Mouse (Mus musculus) CH12.LX (cell line): ENCODE data around the gene Rbfox1. TPM values are rescaled to one million over a fixed set of nuclear protein-coding genes. Genes with fewer than 3 reads are reported as not detected.

Experiments
- DNase-seq: peaks from one replicate; pipeline ENCODE4 v3.0.0-alpha.2; 2013; ENCODE audit errors: extremely low read depth
- H3K27ac ChIP-seq: 2 replicates; pipeline ENCODE4 v1.5.1; 2012; ENCODE audit warnings: low read depth, mild to moderate bottlenecking, control low read depth, moderate library complexity; ENCODE audit not compliant: insufficient read depth
- H3K27me3 ChIP-seq: replicated peaks from 2 replicates; pipeline ENCODE3; 2012; ENCODE audit warnings: inconsistent platforms
- H3K36me3 ChIP-seq, 2 experiments: replicated peaks in 1 of 2; 2 replicates each; pipeline versions ENCODE3 to v1.6.1; 2012; ENCODE audit warnings: inconsistent platforms in 1 of 2, low read length in 1 of 2, mild to moderate bottlenecking in 1 of 2, mixed read lengths in 1 of 2, moderate library complexity in 1 of 2; ENCODE audit not compliant: control insufficient read depth in 1 of 2, insufficient read depth in 1 of 2
- H3K4me1 ChIP-seq, 2 experiments: 2 replicates each; pipeline ENCODE4 v1.6.1; 2012; ENCODE audit warnings: inconsistent platforms in 1 of 2, moderate library complexity in 1 of 2; ENCODE audit not compliant: insufficient read depth in 2 of 2, control insufficient read depth in 1 of 2
- H3K4me2 ChIP-seq: 2 replicates; pipeline ENCODE4 v1.6.1; 2012; ENCODE audit warnings: low read depth, mild to moderate bottlenecking, control low read depth; ENCODE audit not compliant: poor library complexity, insufficient read depth, severe bottlenecking
- H3K4me3 ChIP-seq, 3 experiments: fragments of 150-350 bp in 1 of 3; sonication (generic) in 1 of 3; replicated peaks in 1 of 3; 2 replicates each; pipeline versions ENCODE3 to v1.5.1; 2011 to 2012; ENCODE audit warnings: low read depth in 2 of 3, low read length in 2 of 3, mild to moderate bottlenecking in 2 of 3, moderate library complexity in 2 of 3, control low read depth in 1 of 3, improper control_type of control experiment in 1 of 3, inconsistent platforms in 1 of 3, mixed read lengths in 1 of 3; ENCODE audit not compliant: poor library complexity in 1 of 3
- H3K79me2 ChIP-seq: replicated peaks from 2 replicates; pipeline ENCODE4 v1.6.1; 2012; ENCODE audit warnings: mild to moderate bottlenecking, moderate library complexity; ENCODE audit not compliant: control insufficient read depth, poor library complexity, insufficient read depth, severe bottlenecking; ENCODE audit errors: extremely low read depth
- H3K9ac ChIP-seq: 2 replicates; pipeline ENCODE4 v1.6.1; 2012; ENCODE audit warnings: low read depth, mild to moderate bottlenecking, control low read depth, moderate library complexity; ENCODE audit not compliant: insufficient read depth
- H3K9me3 ChIP-seq: replicated peaks from 2 replicates; pipeline ENCODE3; 2012; ENCODE audit warnings: low read length, inconsistent platforms, mixed read lengths
- BHLHE40 ChIP-seq: IDR thresholded peaks from 2 replicates; pipeline ENCODE4 v1.6.1; 2011; ENCODE audit warnings: mild to moderate bottlenecking, low read depth, low read length, improper control_type of control experiment
- CHD1 ChIP-seq: IDR thresholded peaks from 2 replicates; pipeline ENCODE4 v1.6.1; 2012; ENCODE audit warnings: low read depth, low read length, improper control_type of control experiment, inconsistent platforms
- CHD2 ChIP-seq: IDR thresholded peaks from 2 replicates; pipeline ENCODE4 v1.6.1; 2011; ENCODE audit warnings: low read length, improper control_type of control experiment
- EP300 ChIP-seq: IDR thresholded peaks from 2 replicates; pipeline ENCODE4 v1.6.1; 2011; ENCODE audit warnings: low read length, improper control_type of control experiment
- GABPA ChIP-seq: IDR thresholded peaks from 2 replicates; pipeline ENCODE4 v1.6.1; 2012; ENCODE audit warnings: low read depth, low read length, improper control_type of control experiment, inconsistent platforms; ENCODE audit not compliant: insufficient replicate concordance
- HCFC1 ChIP-seq: IDR thresholded peaks from 2 replicates; pipeline ENCODE4 v1.6.1; 2012; ENCODE audit warnings: low read depth, mild to moderate bottlenecking, inconsistent platforms, low read length, improper control_type of control experiment
- IRF4 ChIP-seq: IDR thresholded peaks from 2 replicates; pipeline ENCODE4 v1.6.1; 2014; ENCODE audit warnings: low read depth, mild to moderate bottlenecking, inconsistent platforms, low read length, improper control_type of control experiment
- JUN ChIP-seq: IDR thresholded peaks from 2 replicates; pipeline ENCODE4 v1.6.1; 2011; ENCODE audit warnings: low read depth, mild to moderate bottlenecking, low read length, improper control_type of control experiment, moderate library complexity; ENCODE audit not compliant: insufficient read depth
- JUND ChIP-seq: conservative IDR thresholded peaks from 2 replicates; pipeline ENCODE4 v1.6.1; 2011; ENCODE audit warnings: low read depth, low read length, improper control_type of control experiment
- KAT2A ChIP-seq: IDR thresholded peaks from 2 replicates; pipeline ENCODE4 v1.6.1; 2012; ENCODE audit warnings: low read length, improper control_type of control experiment, inconsistent platforms; ENCODE audit not compliant: insufficient replicate concordance
- MEF2A ChIP-seq: IDR thresholded peaks from 2 replicates; pipeline ENCODE4 v1.6.1; 2014; ENCODE audit warnings: low read depth, mild to moderate bottlenecking, inconsistent platforms, low read length, improper control_type of control experiment, borderline replicate concordance
- MYC ChIP-seq: IDR thresholded peaks from 2 replicates; pipeline ENCODE4 v1.6.1; 2011; ENCODE audit warnings: low read depth, mild to moderate bottlenecking, improper control_type of control experiment, low read length
- NELFE ChIP-seq: IDR thresholded peaks from 2 replicates; pipeline ENCODE4 v1.6.1; 2011; ENCODE audit warnings: low read depth, low read length, improper control_type of control experiment
- PAX5 ChIP-seq: IDR thresholded peaks from 2 replicates; pipeline ENCODE4 v1.6.1; 2012; ENCODE audit warnings: low read length, inconsistent platforms, mixed read lengths
- POLR2AphosphoS2 ChIP-seq: IDR thresholded peaks from 2 replicates; pipeline ENCODE4 v1.6.1; 2011; ENCODE audit warnings: low read depth, low read length, improper control_type of control experiment
- RAD21 ChIP-seq: IDR thresholded peaks from 2 replicates; pipeline ENCODE4 v1.6.1; 2011; ENCODE audit warnings: low read depth, mild to moderate bottlenecking, low read length, improper control_type of control experiment, moderate library complexity
- SMC3 ChIP-seq: IDR thresholded peaks from 2 replicates; pipeline ENCODE4 v1.6.1; 2011; ENCODE audit warnings: low read depth, low read length, improper control_type of control experiment
- TBP ChIP-seq: conservative IDR thresholded peaks from 2 replicates; pipeline ENCODE4 v1.6.1; 2011; ENCODE audit warnings: low read depth, low read length, improper control_type of control experiment
- TCF12 ChIP-seq: IDR thresholded peaks from 2 replicates; pipeline ENCODE4 v1.6.1; 2014; ENCODE audit warnings: low read depth, mild to moderate bottlenecking, inconsistent platforms, low read length, improper control_type of control experiment
- UBTF ChIP-seq: IDR thresholded peaks from 2 replicates; pipeline ENCODE4 v1.6.1; 2012; ENCODE audit warnings: low read depth, mild to moderate bottlenecking, inconsistent platforms, low read length, improper control_type of control experiment, moderate library complexity
- USF1 ChIP-seq: IDR thresholded peaks from 2 replicates; pipeline ENCODE4 v1.6.1; 2014; ENCODE audit warnings: low read depth, mild to moderate bottlenecking, inconsistent platforms, low read length, improper control_type of control experiment
- ZKSCAN1 ChIP-seq: IDR thresholded peaks from 2 replicates; pipeline ENCODE4 v1.6.1; 2012; ENCODE audit warnings: low read depth, inconsistent platforms, low read length, improper control_type of control experiment, borderline replicate concordance
- ZMIZ1 ChIP-seq: IDR thresholded peaks from 2 replicates; pipeline ENCODE4 v1.6.1; 2012; ENCODE audit warnings: low read depth, mild to moderate bottlenecking, inconsistent platforms, low read length, improper control_type of control experiment
- ZNF384 ChIP-seq: IDR thresholded peaks from 2 replicates; pipeline ENCODE4 v1.6.1; 2012; ENCODE audit warnings: low read depth, low read length, improper control_type of control experiment, inconsistent platforms
- dilution Hi-C: fragments of 300-500 bp; cut with MboI; formaldehyde crosslinking; loops from 2 replicates; pipeline ENCODE4 v1.14.3; 2020; ENCODE audit warnings: low sequenced_read_pairs; ENCODE audit not compliant: extremely low pct_unique_long_range_greater_than_20kb, extremely low pct_ligation_motif_present
- in situ Hi-C: fragments of 300-500 bp; cut with MboI; formaldehyde crosslinking; loops from 3 replicates; pipeline ENCODE4 v1.14.3; 2019; ENCODE audit warnings: low sequenced_read_pairs, low pct_ligation_motif_present, low pct_unique_long_range_greater_than_20kb, mixed read lengths
- polyA plus RNA-seq: library from polyadenylated mRNA; unstranded; fragments of >175 nt; gene quantifications from 2 replicates; pipeline ENCODE4 v1.2.1, GENCODE M21; 2012; ENCODE audit warnings: low read depth; ENCODE audit not compliant: insufficient read length
- total RNA-seq, 2 experiments: library from RNA; depleted of rRNA; stranded (reverse); fragments of 300-350 nt in 1 of 2; fragments of >200 nt in 1 of 2; gene quantifications; 2 replicates each; pipeline ENCODE4 v1.2.3; 2012 to 2014

The Rbfox1 gene
- total and polyA plus RNA-seq, 3 experiments = not detected

DNA sequence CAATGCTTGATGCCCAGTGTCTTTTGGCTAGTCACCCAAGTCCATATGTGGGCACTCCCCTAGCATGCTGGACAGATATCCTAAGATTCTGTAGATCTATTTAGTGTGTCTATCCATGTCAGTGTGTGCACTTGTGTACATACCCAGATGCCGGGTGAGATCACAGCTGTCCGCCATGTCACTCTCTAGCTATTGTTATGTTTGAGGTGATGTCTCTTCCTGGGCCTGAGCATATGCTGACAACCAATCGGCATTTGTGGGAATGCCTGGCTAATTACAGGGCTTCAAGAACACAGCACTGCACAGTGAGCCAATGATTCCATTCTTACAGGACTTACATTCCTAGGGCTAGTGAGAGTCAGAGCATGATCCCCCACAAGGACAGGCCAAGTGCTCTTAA lies 1208.5 kb downstream of the Rbfox1 start:
- Histone ChIP-seq H3K4me1 (no peaks in the 10 kb centered on the region), H3K27ac (no peak overlapping the region), H3K4me2 (no peak overlapping the region), H3K27me3 (no peaks in the 10 kb centered on the region), H3K36me3 (no peaks in the 10 kb centered on the region), H3K79me2 (no peaks in the 10 kb centered on the region)
- dilution Hi-C loops = no loop called here
- in situ Hi-C loops = no loop called here
- no peak for DNase-seq
- no peak for TF ChIP-seq ZKSCAN1
- no peak for TF ChIP-seq EP300
- TF ChIP-seq BHLHE40 = no peak
- no peak for TF ChIP-seq IRF4
- TF ChIP-seq USF1 = no peak
- TF ChIP-seq RAD21 = no peak
- TF ChIP-seq NELFE = no peak
- no peak for TF ChIP-seq POLR2AphosphoS2
- TF ChIP-seq SMC3 = no peak
- TF ChIP-seq, all 38 proteins: peak for 0
- Histone ChIP-seq H3K9me3 (peaks cover 79% of the 10 kb centered on the region), H3K9ac (no peak overlapping the region), H3K4me3 (no peak overlapping the region)

DNA sequence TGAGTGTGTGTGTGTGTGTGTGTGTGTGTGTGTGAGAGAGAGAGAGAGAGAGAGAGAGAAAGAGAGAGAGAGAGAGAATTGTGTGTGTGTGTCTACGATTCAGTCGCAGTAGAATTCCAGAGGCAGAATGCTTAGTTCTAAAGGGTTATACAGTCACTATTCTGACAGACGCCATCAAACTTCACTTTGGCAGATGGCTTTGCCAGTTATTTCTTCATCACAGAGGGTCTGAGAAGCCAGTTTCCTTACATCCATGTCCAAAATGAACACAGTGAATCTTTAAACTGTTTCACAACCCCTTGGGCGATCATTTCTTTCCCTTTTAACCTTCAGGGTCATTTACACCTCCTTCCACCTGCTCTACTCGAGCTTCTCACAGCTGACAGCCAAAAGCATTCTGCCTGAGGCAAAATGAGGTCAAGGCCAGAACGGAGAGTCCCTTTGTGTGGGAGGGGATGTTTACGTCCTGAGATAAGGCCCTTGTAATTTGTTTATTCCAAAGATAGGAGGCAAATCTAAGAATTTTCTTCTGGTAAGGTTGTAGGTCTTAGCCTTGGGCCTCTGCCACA lies 1209.1 kb downstream of the Rbfox1 start:
- H3K4me2 ChIP-seq = no peak overlapping the region
- H3K27me3 ChIP-seq = no peaks in the 10 kb centered on the region
- no peak for DNase-seq
- no peak overlapping the region for H3K4me3 ChIP-seq
- no peaks in the 10 kb centered on the region for H3K36me3 ChIP-seq
- no peaks in the 10 kb centered on the region for H3K79me2 ChIP-seq
- TF ChIP-seq ZKSCAN1 = no peak
- TF ChIP-seq CHD2 = no peak
- no peak for TF ChIP-seq JUN
- no peak for TF ChIP-seq GABPA
- TF ChIP-seq TCF12 = no peak
- TF ChIP-seq POLR2AphosphoS2 = no peak
- TF ChIP-seq NELFE = no peak
- no peak for TF ChIP-seq ZNF384
- TF ChIP-seq USF1 = no peak
- TF ChIP-seq UBTF = no peak
- no peak for TF ChIP-seq MYC
- no peak for TF ChIP-seq SMC3
- TF ChIP-seq PAX5 = no peak
- no peak for TF ChIP-seq JUND
- TF ChIP-seq MEF2A = no peak
- no peak for TF ChIP-seq CHD1
- TF ChIP-seq HCFC1 = no peak
- no peak for TF ChIP-seq TBP
- no peak for TF ChIP-seq KAT2A
- no peak for TF ChIP-seq ZMIZ1
- TF ChIP-seq, all 38 proteins: peak for 0
- no peak overlapping the region for H3K9ac ChIP-seq
- H3K27ac ChIP-seq = no peak overlapping the region
- dilution Hi-C loops = no loop called here
- H3K9me3 ChIP-seq = peaks cover 79% of the 10 kb centered on the region
- in situ Hi-C loops = no loop called here
- no peaks in the 10 kb centered on the region for H3K4me1 ChIP-seq
